Mouse (Mus musculus): ENCODE results near the gene Sppl2c.

Gene Sppl2c

DNA sequence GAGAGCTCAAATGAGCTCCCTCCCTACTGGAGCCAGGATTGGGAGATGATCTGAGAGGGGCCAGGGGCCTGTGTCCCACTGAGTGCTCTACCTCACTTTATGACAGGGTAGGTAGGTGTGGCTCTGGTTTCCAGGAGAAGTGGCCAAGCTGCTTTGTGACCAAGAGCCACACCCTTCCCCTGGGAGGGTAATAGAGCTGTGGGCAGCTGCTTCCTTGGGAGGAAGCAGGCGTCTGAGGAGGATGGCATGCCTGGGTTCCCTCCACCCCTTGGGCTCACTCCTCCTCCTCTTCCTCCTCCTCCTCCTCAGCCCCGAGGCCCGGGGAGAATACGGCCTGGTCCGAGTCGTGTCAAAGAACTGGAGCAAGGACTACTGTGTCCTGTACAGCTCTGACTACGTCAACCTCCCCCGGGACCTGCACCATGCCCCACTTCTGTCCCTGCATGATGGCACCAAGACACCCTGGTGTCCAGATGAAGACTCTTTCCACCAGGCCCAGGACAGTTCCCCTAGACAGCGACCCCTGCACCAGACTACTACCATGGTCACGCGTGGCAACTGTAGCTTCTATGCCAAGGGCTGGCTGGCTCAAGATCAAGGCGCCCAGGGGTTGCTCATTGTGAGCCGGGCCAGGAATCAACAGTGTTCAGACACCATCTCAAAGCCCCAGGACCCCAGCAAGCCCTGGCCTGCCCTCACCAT is at the start of gene Sppl2c:
Gene Sppl2c (plus strand): TSS at position 193 of the 702 bp plus-strand sequence.
- DNase-seq (ENCODE audit: low spot score): no peak

DNA sequence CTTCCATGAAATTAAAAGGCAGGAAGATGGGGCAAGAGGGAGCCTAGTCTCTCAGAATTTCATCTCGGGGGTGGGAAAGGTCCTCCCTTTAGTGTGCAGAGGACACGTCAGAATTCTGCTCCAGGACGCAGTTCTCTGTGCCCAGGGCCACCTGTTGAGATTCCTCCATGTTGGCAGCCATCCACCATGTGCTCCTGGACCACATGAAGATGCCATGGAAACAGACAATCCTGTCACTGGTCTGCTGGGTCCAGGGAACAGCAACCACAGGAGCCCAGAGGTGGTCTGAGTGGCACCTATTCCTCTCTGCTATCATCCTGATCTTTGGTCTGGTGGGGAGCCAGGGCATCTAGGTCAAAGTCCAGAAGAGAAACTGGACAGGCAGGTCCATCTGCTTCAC is 47.2 kb upstream of the Sppl2c start:
- DNase-seq (ENCODE audit: low spot score): no peak

DNA sequence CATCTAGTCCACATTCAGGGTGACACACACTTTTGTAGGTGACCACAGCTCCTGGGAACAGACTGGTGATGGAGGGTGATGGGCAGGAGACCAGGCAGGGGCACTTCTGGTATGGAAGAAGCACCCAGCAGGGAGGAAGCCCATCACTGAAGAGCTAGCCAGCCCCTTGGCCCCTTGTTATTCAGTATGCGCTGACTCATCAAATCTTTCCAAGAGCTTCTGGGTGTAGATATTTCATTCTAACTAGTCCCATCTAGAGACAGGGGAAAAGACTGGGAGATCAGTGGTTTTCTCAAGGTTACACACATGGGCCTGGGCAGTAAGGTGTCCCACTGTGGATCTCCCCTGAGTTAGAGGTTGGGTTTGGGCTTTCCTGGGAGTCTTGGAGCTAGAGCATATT is 41.2 kb upstream of the Sppl2c start:
- no peak for DNase-seq (ENCODE audit: low spot score)

DNA sequence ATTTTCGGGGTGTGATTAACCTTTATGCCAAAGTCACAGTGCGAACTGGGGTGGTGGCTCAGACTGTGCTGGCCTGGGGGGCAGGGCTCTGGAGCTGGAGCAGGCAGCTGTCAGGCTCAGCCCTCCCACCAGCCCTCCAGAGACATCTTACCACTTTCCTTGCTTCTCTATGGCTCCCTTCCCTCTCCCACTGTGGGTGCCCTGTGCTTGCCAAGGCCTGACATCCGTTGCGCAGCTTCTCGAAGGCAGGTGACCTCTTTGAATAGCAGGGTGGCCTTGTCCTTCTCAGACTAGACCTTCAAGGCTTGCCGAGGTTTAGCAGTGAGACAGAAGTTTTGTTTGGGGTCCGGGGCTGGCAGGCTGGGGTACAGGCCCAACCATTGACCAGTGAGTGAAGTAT is 37.3 kb upstream of the Sppl2c start:
- no peak for DNase-seq (ENCODE audit: low spot score)

DNA sequence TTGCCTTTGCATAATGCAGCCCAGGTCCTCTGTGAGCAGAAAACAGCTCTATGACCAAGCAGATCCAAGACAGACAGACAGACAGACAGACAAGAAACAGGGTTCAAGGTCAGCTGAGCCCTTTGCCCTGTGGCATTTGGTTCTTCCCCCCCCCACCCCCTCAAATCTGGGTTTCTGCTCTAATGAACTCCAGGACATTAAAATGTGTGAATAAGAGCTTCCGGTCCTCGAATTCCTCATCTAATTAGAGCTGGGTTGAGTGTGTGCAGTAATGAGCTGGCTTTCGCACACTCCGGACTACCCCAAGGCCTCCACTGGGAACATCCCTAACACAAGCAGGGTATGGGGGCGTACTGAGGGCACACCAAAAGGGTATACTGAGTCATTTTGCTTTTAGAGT is 35.2 kb upstream of the Sppl2c start:
- DNase-seq (ENCODE audit: low spot score): no peak

DNA sequence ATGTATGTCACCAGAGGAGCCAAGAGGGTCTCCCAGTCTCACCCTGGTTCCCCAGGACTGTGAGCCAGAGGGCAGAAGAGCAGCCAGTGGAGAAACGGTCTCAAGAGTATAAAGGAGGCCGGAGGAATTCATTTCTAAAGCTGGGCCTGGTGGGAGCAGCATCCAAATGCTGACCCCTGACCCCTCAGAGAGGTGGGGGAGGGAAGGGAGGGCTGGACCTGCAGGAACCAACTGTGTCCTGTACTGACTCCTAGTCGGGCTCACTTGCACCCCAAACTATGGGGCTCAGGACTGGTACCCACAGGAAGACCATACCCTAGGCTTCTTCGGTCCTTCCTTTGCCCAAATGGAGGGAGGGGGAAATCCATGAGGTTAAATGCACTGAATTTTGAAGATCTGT is 31.8 kb upstream of the Sppl2c start:
- no peak for DNase-seq (ENCODE audit: low spot score)

DNA sequence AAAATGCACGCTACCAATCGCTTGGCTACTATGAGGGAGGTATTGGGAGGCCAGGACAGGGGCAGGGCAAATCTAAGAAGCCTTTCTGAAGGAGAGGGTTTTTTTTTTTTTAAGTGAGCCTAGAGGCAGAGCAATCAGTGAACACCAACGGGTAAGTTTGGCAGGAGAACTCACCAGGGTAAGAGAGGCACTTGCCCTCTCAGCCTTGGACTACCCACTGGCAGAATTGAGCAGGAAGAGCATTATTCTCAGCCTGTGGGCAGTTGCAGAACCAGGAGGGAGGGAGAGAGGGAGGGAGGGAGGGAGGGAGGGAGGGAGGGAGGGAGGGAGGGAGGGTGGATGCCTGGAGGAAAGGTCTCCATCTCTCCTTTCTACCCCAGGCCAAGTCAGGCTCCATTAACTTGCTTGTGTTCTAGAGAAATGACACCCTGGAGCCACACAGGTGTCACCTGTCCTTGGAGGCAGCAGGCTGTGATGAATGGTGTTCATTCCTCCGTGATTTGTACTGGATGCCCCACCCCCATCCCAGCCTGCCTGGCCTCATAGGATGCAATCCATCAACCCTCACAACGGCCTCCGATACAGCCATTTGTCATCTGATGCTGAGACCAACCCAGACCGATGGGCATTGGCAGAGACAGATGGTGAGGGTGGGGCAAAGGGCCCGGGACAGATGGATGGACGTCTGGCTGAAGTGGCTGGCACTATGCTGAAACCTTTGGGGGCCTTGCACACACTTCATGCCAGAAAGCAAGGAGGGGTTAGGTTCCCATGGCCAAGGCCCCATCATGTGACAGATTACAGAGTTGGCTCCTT is 31.1 kb upstream of the Sppl2c start:
- DNase-seq (ENCODE audit: low spot score): no peak

DNA sequence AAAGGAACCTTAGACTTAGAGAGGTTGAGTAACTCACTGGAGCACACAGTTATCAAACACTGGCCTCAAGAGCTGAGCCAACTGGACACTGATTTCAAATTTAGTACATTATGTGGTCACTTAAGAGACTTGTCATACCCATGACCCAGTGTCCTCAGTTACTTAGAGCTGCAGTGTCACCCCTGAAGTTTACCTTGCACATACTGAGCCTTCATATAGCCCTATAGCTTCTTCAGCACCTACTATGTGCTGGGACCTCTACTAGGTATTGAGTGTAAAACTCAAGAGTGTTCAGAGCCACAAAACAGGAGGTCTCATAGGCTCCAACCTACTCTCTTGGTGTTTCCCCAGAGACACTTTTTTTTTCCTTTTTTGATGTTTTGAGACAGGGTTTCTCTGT is 30.2 kb upstream of the Sppl2c start:
- no peak for DNase-seq (ENCODE audit: low spot score)

DNA sequence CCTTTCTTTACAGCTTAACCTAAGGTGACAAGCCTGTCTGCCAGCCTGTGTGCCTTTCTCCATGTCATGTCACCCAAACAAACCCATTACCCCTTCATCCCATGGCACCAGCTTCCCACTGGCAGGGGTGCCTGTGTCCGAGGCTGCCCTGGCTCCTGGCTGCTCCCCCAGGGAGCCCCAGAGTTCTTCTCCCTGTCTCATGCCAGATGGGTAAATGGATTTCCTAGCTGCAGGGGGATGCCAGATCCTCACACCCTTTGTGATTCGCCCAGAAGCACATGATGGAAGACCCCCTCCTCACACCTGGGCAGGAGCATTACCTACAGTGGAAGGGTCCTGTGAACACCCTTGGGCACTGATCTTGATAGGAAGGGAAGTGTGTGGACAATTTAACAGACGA is 29.7 kb upstream of the Sppl2c start:
- DNase-seq (ENCODE audit: low spot score): no peak

DNA sequence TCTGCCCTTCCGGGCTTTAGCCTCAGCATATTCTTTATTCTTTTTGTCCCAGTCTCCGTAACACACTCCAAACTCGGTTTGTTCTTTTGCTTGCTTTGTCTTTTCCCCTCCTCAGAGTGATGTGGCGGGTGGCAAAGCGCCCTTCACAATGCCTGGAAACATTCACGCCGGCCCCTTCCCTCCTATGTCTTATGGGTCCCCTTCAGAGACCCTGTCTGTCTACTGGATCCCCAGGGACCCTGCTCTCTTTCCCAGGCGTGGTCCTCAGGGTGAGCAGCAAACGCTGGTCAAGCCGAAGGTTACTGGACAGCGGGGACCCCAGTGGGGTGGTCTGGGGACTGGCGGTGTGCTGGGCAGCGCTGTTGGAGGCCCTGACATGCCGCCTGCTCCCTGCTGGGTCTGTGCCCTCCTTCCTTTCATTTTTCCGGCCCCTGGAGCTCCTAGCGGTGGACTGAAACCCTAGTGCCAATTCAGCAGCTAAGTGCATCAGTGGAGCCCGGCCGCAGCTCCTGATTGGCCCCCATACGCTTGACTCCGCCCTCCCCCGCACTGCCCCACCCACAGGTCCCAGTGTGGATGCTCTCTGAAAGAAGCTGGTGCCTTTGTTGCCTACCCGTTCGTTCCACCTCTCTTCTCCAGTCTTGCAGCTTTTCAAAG is 28.4 kb upstream of the Sppl2c start:
- no peak for DNase-seq (ENCODE audit: low spot score)

DNA sequence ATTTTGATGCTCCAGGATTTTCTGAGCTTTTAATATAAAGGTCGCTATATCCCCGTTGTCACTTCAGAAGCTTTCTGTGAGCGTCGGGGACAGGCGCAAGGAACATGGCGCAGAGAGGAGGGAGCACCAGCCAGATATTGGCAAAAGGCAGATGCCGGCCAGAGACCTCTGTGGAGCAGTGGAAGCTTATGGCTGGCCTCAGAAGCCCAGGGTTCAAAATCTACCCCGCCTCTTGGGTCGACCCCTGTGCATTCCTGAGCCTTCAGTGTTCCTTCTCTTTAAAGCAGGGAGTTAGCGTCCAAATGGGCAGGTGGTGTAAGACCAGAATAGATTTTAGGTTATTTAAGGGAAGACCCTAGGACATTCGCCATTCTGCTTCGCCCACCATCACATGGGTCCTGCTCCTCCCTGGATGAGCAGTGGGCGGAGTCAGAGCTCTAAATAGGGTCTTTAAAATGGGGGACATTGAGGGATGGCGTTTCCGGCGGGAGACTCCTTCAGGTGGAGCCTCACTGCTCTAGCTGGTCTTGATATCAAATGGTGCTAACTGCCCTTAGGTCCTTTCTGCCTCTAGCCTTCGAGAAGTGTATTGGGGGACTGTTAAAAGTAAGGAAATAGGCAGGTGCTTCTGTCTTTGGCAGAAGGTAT is 27.7 kb upstream of the Sppl2c start:
- no peak for DNase-seq (ENCODE audit: low spot score)

DNA sequence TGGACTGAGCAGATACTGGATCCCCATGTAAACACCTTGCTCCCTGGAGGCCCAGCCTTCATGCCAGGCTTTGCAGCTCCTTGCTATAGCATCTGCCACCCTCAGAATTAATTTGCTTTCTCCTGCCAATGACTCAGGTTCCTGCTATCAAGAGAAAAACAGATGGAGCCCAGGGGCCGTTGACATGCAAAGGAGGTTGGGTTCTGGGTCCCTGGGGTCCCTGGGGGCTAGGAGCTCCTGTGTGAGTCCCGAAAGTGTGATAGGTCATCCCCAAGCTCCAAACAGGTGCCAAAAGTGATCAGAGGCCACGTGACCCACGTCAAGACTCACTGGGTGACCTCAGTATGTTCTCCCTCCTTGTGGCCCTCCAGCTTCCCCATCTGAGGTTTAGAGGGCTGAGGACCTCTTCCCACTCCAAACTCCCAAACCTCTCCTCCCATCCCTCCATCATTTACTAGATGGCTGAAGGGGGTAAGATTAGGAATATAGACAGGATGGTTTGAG is 26.3 kb upstream of the Sppl2c start:
- DNase-seq (ENCODE audit: low spot score): no peak

DNA sequence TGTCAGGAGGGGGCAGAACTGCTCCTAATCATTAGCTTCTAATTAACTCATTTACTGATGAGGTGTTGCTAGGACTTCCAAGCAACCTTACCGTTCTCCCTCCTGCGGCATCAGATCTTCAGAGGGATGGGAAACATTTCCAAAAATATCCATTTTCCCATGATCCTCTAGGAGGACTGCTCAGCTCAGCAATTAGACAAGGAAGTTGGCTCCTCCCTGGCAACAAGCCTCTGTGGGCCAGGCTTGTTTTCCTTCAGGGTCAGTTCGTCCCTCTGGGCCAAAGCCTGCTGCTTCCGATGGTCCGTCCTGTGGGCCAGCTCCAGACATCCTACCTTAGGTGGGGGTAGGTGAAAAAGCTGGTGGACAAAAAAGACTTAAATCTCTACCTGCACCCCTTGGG is 25.0 kb upstream of the Sppl2c start:
- DNase-seq (ENCODE audit: low spot score): no peak

DNA sequence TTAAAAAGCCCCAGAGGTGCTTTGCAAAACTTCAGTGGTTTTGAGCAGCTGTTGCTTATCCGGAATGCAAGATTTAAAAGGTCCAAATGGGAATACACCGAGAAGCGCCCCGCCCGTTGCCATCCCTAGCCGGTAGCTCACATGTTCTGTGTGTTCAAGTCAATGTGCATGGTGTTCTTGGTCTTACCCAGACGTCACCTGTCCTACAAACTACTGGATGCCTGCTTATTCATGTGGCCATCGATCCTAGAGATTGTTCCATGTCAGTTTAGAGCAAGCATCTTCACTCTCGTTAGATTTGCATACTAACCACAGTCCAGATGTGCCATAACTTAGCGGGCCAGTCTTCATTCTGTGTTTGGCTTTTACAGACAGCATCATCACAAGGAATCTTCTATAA is 21.9 kb upstream of the Sppl2c start:
- no peak for DNase-seq (ENCODE audit: low spot score)

DNA sequence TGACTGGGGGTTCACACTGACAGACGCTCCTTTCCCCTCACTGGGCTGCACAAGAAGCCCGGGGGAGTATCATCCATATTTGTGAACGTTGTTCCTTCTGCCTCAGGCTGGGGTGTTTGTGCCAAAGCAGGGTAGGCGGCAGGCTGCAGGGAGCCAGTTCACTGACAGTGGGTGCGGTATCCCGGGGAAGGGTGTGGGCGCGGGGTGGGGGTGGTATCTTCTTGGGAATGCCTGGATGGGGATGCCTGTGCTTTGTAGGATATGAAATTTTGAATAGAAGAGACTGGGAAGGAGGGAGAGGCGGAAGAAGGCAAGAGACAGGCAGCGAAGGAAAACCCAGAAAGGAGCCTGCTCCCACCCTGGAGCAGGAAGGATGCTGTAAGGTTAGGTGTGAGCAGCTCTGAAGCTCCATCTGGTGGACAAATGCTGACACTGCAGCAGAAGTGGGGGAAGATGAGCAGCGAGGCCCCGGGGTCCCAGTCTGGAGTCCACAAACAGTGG is 14.8 kb upstream of the Sppl2c start:
- DNase-seq (ENCODE audit: low spot score): no peak

DNA sequence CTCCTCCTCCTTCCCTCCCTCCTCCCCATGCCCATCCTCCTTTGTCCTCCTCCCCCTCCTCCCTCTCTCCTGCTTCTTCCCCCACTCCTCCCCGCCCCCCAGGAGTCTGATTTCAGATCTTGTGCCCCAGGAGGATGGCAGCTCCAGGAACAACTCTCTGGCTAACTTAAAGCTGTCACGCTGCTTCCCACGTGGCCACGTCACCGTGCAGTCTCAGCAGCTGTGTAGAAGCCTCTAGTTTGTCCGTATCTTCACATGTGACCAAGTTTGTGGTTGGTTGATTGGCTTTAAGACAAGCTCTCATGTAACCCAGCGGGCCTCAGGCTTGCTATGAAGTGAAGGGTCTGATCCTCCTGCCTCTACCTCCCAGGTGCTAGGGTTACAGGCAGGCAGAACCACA is 7.2 kb upstream of the Sppl2c start:
- DNase-seq (ENCODE audit: low spot score): no peak

DNA sequence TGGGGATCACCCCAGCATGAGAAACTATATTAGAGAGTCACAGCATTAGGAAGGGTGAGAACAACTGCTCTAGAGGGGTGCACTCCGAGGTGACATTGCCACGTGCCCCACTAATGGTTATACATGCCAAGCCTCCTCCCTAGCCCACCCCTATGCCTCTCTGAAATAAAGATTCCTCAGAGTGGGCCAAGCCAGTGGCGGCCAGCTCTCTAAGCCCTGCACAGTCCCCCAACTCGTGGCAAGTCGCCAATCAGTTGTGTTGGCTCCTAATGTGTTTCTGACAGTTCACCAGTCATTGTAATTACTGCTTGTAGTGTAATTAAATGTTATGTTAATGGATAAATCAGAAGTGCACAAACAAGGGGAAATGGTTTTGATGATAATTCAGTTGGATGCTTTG is 6.3 kb upstream of the Sppl2c start:
- DNase-seq (ENCODE audit: low spot score): no peak

DNA sequence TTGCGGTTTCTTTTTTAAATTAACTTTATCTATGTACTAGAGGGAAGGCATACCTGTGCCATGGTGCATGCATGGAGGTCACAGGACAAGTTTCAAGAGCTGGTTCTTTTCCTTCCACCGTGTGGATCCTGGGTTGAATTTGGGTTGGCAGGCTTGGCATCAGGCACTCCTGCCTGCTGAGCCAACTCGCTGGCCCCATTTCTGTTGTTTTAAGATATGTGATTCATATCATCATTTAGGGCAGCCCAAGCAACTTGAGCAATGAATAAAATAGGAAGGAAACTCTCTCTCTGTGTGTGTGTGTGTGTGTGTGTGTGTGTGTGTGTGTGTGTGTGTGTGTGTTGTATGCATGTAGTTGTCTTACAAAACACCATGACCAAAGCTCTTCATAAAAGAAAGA is 4.0 kb upstream of the Sppl2c start:
- DNase-seq (ENCODE audit: low spot score): no peak

DNA sequence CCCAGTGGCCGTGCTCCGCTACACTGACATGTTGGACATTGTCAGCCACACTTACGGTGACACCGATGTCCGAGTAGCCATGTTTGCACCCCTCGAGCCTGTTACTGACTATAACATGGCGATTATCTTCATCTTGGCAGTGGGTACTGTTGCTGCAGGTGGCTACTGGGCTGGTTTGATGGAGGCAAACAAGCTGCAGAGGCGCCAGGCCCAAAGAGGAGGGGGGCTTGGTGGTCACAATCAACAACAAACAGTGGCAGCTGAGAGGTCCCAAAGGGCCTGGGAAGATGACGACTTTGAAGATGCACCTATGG is 667 bp downstream of the Sppl2c start:
- DNase-seq (ENCODE audit: low spot score): no peak

DNA sequence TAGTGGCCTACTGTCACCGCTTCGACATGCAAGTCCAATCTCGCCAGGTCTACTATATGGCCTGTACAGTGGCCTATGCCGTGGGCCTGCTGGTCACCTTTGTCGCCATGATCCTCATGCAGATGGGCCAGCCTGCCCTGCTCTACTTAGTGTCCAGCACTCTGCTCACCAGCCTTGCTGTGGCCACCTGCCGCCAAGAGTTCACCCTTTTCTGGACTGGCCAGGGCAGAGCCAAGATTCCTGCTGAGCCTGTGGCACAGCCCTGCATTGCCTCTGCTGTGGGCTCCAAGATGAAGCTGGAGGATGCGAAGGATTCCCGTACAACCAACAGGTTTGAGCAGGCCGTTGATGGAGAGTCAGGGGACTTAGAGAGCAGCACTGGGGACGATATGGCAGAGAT is 1.6 kb downstream of the Sppl2c start:
- no peak for DNase-seq (ENCODE audit: low spot score)

DNA sequence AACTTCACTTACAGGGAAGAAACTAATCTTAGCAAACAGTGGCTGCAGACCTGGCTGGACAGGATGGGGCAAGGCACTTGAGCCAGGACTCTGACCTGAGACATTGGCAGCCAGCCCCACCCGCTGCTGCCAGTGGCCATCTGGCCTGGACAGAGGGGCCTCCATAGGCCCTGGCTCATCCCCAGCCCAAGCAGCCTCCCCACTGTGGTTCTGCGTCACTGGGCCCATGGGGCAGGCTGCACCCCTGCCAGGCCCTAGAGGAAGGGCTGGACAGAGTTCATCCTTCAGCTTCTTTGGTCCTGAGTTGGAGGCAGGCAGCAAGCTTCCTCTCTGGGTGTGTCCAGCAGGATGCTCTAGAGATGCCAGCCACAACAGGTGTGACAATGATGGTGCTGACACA is 3.9 kb downstream of the Sppl2c start:
- no peak for DNase-seq (ENCODE audit: low spot score)

DNA sequence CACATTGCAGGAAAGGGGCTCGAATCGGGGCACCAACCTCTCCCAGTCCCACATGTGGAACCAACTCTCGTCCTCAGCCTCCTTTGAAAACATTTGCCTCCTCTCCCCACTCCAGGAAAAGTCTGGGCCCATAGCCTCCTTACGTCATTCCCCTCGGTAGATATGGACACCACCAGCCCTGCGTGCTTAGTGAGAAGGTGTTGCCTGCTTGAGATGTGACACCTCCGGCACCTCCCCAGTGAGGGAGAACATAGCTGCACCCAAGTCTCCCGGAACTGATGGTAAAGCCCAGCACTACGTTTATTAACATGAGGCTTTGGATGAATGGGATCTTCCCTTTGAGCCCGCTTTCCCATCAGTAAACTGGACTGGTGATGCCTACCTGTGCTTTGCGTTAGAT is 9.3 kb downstream of the Sppl2c start:
- no peak for DNase-seq (ENCODE audit: low spot score)

DNA sequence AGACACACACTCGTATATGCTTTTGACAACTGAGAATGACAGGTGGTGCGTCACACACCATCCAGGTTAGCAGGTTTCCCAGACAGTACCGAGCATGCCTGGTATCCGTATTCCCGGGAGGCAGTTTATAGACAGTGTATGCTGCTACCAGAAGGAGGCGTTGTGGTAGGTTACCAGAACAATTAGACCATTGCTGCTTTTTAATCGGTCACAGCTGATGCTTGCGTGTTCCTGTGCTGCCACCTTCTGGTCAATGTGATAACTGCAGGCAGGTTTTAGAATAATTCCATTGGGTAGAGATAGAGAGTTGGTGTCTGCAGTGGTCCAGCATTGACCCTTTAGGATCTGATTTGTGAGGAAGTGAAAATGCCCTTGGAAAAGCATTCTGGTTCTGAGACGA is 9.7 kb downstream of the Sppl2c start:
- no peak for DNase-seq (ENCODE audit: low spot score)
